Mouse (Mus musculus) embryonic facial prominence, embryonic 13.5 days (tissue): Measurements from ENCODE around the gene Ubfd1. TPM values are rescaled to one million over a fixed set of nuclear protein-coding genes. Genes with fewer than 3 reads are reported as not detected.

Experiments used
- polyA plus RNA-seq: library from polyadenylated mRNA; unstranded; fragments of >200 nt; fragmentation: Nextera tagmentation; extraction: Ambion mirVana; gene quantifications from 2 replicates; pipeline ENCODE4 v1.2.1, GENCODE M21; 2015

Ubfd1 gene
- polyA plus RNA-seq, 1 experiment from 2014 or later, result 73.4 TPM

Other genes starting within 250 kb of the Ubfd1 start
- gene Scnn1b, start 202.1 kb upstream of the Ubfd1 start, polyA plus RNA-seq, result 0.23 and 0.37 TPM in 2 replicates
- gene Cog7, start 85.5 kb upstream of the Ubfd1 start, polyA plus RNA-seq, result 20.4 and 24.8 TPM in 2 replicates
- gene Gga2, start 46.0 kb upstream of the Ubfd1 start, polyA plus RNA-seq, result 96.7 and 96.9 TPM in 2 replicates
- gene Ears2, start 88 bp downstream of the Ubfd1 start, polyA plus RNA-seq, result 14.4 and 14.7 TPM in 2 replicates
- gene Ndufab1, start 34.7 kb downstream of the Ubfd1 start, polyA plus RNA-seq, result 623 and 680 TPM in 2 replicates
- gene Palb2, start 65.8 kb downstream of the Ubfd1 start, polyA plus RNA-seq, result 14.7 and 16.2 TPM in 2 replicates
- gene Dctn5, start 65.9 kb downstream of the Ubfd1 start, polyA plus RNA-seq, result 128 and 129 TPM in 2 replicates
- gene Plk1, start 92.3 kb downstream of the Ubfd1 start, polyA plus RNA-seq, result 112 and 125 TPM in 2 replicates
- gene Ern2, start 119.0 kb downstream of the Ubfd1 start, polyA plus RNA-seq, result not detected in 2 replicates
- 0.48 TPM in 1 of 2 replicates, not detected in the other for gene Chp2, start 152.3 kb downstream of the Ubfd1 start, polyA plus RNA-seq
- 5.9 and 6.1 TPM in 2 replicates for gene Prkcb, start 221.6 kb downstream of the Ubfd1 start, polyA plus RNA-seq